Mouse (Mus musculus) MEL-GATA-1-ER (cell line): ENCODE results near the gene Plekhg3.

Experiments
- DNase-seq: peaks from one replicate; pipeline ENCODE4 v3.0.0-alpha.2; 2012; ENCODE audit warnings: low read depth; ENCODE audit errors: extremely low read depth

The Plekhg3 gene

GRCm38 (mm10) chr12:76549203-76549602 lies 18.5 kb downstream of the Plekhg3 start:
- DNase-seq, result no peak

GRCm38 (mm10) chr12:76552321-76552720 lies 21.6 kb downstream of the Plekhg3 start:
- peak; percentile 77 for DNase-seq

GRCm38 (mm10) chr12:76552958-76553357 lies 22.3 kb downstream of the Plekhg3 start:
- peak; percentile 24 for DNase-seq

GRCm38 (mm10) chr12:76553917-76554316 lies 23.2 kb downstream of the Plekhg3 start:
- DNase-seq, result no peak

- DNase-seq, result no peak
Measured at GRCm38 (mm10) chr12:76554392-76554791, 23.7 kb downstream of the Plekhg3 start.

GRCm38 (mm10) chr12:76554871-76555386 lies 24.2 kb downstream of the Plekhg3 start:
- DNase-seq, result no peak

- no peak for DNase-seq
Measured at GRCm38 (mm10) chr12:76556187-76556586, 25.5 kb downstream of the Plekhg3 start.

GRCm38 (mm10) chr12:76556745-76557389 lies 26.2 kb downstream of the Plekhg3 start:
- no peak for DNase-seq

- DNase-seq, result no peak
Measured at GRCm38 (mm10) chr12:76558206-76558605, 27.5 kb downstream of the Plekhg3 start.

- no peak for DNase-seq
Measured at GRCm38 (mm10) chr12:76562196-76562595, 31.5 kb downstream of the Plekhg3 start.

- DNase-seq, result no peak
Measured at GRCm38 (mm10) chr12:76566284-76566683, 35.6 kb downstream of the Plekhg3 start.

GRCm38 (mm10) chr12:76570221-76570940 lies 39.7 kb downstream of the Plekhg3 start:
- no peak for DNase-seq

GRCm38 (mm10) chr12:76571266-76571665 lies 40.6 kb downstream of the Plekhg3 start:
- no peak for DNase-seq

- DNase-seq, result no peak
Measured at GRCm38 (mm10) chr12:76572261-76573251, 41.9 kb downstream of the Plekhg3 start.

GRCm38 (mm10) chr12:76573381-76573780 lies 42.7 kb downstream of the Plekhg3 start:
- no peak for DNase-seq

- DNase-seq, result no peak
Measured at GRCm38 (mm10) chr12:76574815-76575214, 44.1 kb downstream of the Plekhg3 start.

GRCm38 (mm10) chr12:76576061-76576460 lies 45.4 kb downstream of the Plekhg3 start:
- DNase-seq, result peak; percentile 67

GRCm38 (mm10) chr12:76576806-76577205 lies 46.1 kb downstream of the Plekhg3 start:
- no peak for DNase-seq

- DNase-seq, result peak; percentile 36
Measured at GRCm38 (mm10) chr12:76577858-76578257, 47.2 kb downstream of the Plekhg3 start.

GRCm38 (mm10) chr12:76578465-76578864 lies 47.8 kb downstream of the Plekhg3 start:
- DNase-seq, result no peak

- DNase-seq, result no peak
Measured at GRCm38 (mm10) chr12:76579806-76580205, 49.1 kb downstream of the Plekhg3 start.
